Mouse (Mus musculus): ENCODE data around the gene Ctdspl. TPM values are rescaled to one million over a fixed set of nuclear protein-coding genes. Genes with fewer than 3 reads are reported as not detected.

The Ctdspl gene
- polyA plus RNA-seq, 1 experiment: 24.2 TPM

- Histone ChIP-seq H3K4me1 (ENCODE audit: control insufficient read depth, insufficient read depth, insufficient read length, low read length) (peaks cover 39% of the 10 kb centered on the region), H3K4me3 (ENCODE audit: insufficient read depth, low read depth, low read length) (peak overlapping the region; percentile 16; the same call in 1 of the 2 replicates), H3K27ac (replicated peaks; ENCODE audit: low read depth, low read length) (peak overlapping the region; percentile 72)
Observed at GRCm38 (mm10) chr9:119031772-119032171, 105.5 kb downstream of the Ctdspl start.

- Histone ChIP-seq H3K27ac (replicated peaks; ENCODE audit: low read depth, low read length) (no peak overlapping the region), H3K4me3 (ENCODE audit: insufficient read depth, low read depth, low read length) (no peak overlapping the region), H3K4me1 (ENCODE audit: control insufficient read depth, insufficient read depth, insufficient read length, low read length) (peaks cover 45% of the 10 kb centered on the region)
Observed at GRCm38 (mm10) chr9:119032538-119032937, 106.3 kb downstream of the Ctdspl start.

DNA sequence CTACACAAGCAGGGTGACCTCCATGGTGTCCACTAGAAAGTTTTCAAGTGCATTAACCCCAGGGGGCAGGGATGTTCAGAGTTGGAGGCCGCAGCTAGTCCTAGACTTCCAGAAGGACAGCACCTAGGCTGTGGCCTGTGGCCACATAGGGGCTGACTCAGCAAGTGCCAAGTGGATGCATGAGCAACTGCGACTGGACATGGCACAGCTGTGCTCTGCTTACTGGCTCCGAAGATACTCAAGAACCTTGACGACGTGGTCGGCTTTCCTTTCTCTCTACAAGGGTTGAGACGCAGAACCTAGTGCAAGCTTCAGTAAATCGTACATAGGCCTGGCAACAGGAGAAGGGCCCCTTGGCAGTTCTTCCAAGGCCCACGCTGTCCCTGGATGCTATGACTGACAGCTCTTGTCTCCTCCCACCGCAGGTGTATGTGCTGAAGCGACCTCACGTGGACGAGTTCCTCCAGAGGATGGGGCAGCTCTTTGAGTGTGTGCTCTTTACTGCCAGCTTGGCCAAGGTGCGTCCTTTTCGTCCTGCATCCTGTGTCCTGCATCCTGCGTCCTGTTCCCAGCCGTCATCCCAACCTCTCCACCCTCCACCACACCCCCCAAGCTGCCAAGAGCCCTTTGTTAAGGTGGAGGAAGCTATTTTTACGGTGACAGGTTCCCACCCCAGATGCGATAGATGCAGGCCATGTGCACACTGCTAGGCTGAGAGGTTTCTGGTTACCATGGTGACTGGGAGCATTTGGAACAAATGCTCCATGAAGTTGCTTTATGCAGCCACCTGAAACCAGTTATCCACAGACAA lies 107.1 kb downstream of the Ctdspl start:
- Histone ChIP-seq H3K4me1 (ENCODE audit: control insufficient read depth, insufficient read depth, insufficient read length, low read length) (peaks cover 42% of the 10 kb centered on the region), H3K4me3 (ENCODE audit: insufficient read depth, low read depth, low read length) (no peak overlapping the region), H3K27ac (replicated peaks; ENCODE audit: low read depth, low read length) (no peak overlapping the region)

GRCm38 (mm10) chr9:119034069-119034468 lies 107.8 kb downstream of the Ctdspl start:
- no peak overlapping the region for H3K27ac ChIP-seq (replicated peaks; ENCODE audit: low read depth, low read length)
- H3K4me1 ChIP-seq (ENCODE audit: control insufficient read depth, insufficient read depth, insufficient read length, low read length): peaks cover 37% of the 10 kb centered on the region
- H3K4me3 ChIP-seq (ENCODE audit: insufficient read depth, low read depth, low read length): no peak overlapping the region

- Histone ChIP-seq H3K4me1 (ENCODE audit: control insufficient read depth, insufficient read depth, insufficient read length, low read length) (peaks cover 30% of the 10 kb centered on the region), H3K4me3 (ENCODE audit: insufficient read depth, low read depth, low read length) (no peak overlapping the region), H3K27ac (replicated peaks; ENCODE audit: low read depth, low read length) (no peak overlapping the region)
Observed at GRCm38 (mm10) chr9:119034676-119035665, 108.7 kb downstream of the Ctdspl start.

- no peak overlapping the region for H3K4me3 ChIP-seq (ENCODE audit: insufficient read depth, low read depth, low read length)
- peaks cover 30% of the 10 kb centered on the region for H3K4me1 ChIP-seq (ENCODE audit: control insufficient read depth, insufficient read depth, insufficient read length, low read length)
- H3K27ac ChIP-seq (replicated peaks; ENCODE audit: low read depth, low read length): peak overlapping the region; percentile 75
Observed at GRCm38 (mm10) chr9:119035836-119036235, 109.6 kb downstream of the Ctdspl start.

- H3K4me3 ChIP-seq (ENCODE audit: insufficient read depth, low read depth, low read length): 0 out of 2 replicates have a peak overlapping the region, but pooled peaks have one; percentile 7
- H3K27ac ChIP-seq (replicated peaks; ENCODE audit: low read depth, low read length): 0 out of 2 replicates have a peak overlapping the region, but pooled peaks have one; percentile 12
- H3K4me1 ChIP-seq (ENCODE audit: control insufficient read depth, insufficient read depth, insufficient read length, low read length): peaks cover 22% of the 10 kb centered on the region
Observed at GRCm38 (mm10) chr9:119037076-119037730, 111.0 kb downstream of the Ctdspl start.

GRCm38 (mm10) chr9:119038574-119038973 lies 112.3 kb downstream of the Ctdspl start:
- peaks cover 14% of the 10 kb centered on the region for H3K4me1 ChIP-seq (ENCODE audit: control insufficient read depth, insufficient read depth, insufficient read length, low read length)
- no peak overlapping the region for H3K27ac ChIP-seq (replicated peaks; ENCODE audit: low read depth, low read length)
- H3K4me3 ChIP-seq (ENCODE audit: insufficient read depth, low read depth, low read length): no peak overlapping the region

DNA sequence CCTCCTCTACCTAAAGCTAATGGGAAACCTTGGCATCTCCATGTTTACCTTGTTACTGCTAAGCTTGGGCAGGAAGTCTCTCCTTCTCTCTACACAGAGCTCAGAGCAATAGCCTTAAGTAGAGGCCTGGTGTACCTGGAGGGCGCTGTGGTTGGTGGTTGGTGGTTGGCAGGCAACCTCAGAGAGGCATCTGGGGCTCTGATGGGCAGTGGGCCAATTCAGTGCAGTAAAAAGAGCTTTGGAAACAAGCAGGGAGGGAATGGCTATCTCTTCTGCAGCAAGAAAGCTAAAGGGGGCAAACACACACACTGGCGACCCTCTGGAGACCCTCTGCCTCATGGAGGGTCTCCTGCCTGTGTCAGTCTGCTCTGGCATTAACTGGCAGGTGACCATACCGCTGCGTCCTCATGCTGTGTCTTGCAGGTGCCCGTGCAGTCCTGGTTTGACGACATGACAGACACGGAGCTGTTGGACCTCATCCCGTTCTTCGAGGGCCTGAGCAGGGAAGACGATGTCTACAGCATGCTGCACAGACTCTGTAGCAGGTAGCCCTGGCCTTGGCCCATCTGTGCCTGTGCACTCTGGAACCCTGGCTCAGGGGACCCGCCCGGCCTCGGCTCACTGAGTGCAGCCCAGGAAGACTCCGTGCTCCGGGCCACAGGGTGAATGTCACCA lies 114.0 kb downstream of the Ctdspl start:
- H3K4me3 ChIP-seq (ENCODE audit: insufficient read depth, low read depth, low read length): no peak overlapping the region
- no peak overlapping the region for H3K27ac ChIP-seq (replicated peaks; ENCODE audit: low read depth, low read length)
- peaks cover 14% of the 10 kb centered on the region for H3K4me1 ChIP-seq (ENCODE audit: control insufficient read depth, insufficient read depth, insufficient read length, low read length)

- Histone ChIP-seq H3K4me1 (ENCODE audit: control insufficient read depth, insufficient read depth, insufficient read length, low read length) (peaks cover 11% of the 10 kb centered on the region), H3K27ac (replicated peaks; ENCODE audit: low read depth, low read length) (no peak overlapping the region), H3K4me3 (ENCODE audit: insufficient read depth, low read depth, low read length) (no peak overlapping the region)
Observed at GRCm38 (mm10) chr9:119048182-119048903, 122.1 kb downstream of the Ctdspl start.

DNA sequence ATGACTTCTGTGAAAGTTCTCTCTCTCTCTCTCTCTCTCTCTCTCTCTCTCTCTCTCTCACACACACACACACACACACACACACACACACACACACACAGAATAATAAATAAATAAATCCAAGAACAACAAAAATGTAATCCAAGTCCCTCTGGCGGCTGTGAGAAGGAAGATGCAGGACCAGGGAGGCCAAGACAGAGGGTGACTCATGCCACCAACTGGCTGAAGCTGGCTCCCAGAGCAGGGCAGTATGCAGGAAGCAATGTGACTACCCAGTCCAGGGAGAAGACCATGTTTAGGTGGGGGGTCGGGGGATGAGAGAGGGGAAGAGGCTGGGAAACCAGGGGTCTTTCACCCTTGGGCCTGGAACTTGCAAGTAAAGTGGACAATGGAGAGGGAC lies 124.9 kb downstream of the Ctdspl start:
- Histone ChIP-seq H3K4me1 (ENCODE audit: control insufficient read depth, insufficient read depth, insufficient read length, low read length) (peaks cover 11% of the 10 kb centered on the region), H3K4me3 (ENCODE audit: insufficient read depth, low read depth, low read length) (no peak overlapping the region), H3K27ac (replicated peaks; ENCODE audit: low read depth, low read length) (no peak overlapping the region)

GRCm38 (mm10) chr9:119052154-119052944 lies 126.1 kb downstream of the Ctdspl start, which contains the start of gene Vill:
Gene Vill (plus strand): TSS chr9:119052778.
- no peak within 1 kb of the TSS for H3K27ac ChIP-seq (replicated peaks; ENCODE audit: low read depth, low read length)
- H3K4me3 ChIP-seq (ENCODE audit: insufficient read depth, low read depth, low read length): no peak within 1 kb of the TSS
- H3K4me1 ChIP-seq (ENCODE audit: control insufficient read depth, insufficient read depth, insufficient read length, low read length): peaks cover 11% of the 10 kb centered on the region

GRCm38 (mm10) chr9:119053964-119054576 lies 127.8 kb downstream of the Ctdspl start:
- H3K4me1 ChIP-seq (ENCODE audit: control insufficient read depth, insufficient read depth, insufficient read length, low read length): peaks cover 11% of the 10 kb centered on the region
- H3K27ac ChIP-seq (replicated peaks; ENCODE audit: low read depth, low read length): no peak overlapping the region
- H3K4me3 ChIP-seq (ENCODE audit: insufficient read depth, low read depth, low read length): no peak overlapping the region
